Mouse (Mus musculus): ENCODE measurements around the gene Tbcel.

DNA sequence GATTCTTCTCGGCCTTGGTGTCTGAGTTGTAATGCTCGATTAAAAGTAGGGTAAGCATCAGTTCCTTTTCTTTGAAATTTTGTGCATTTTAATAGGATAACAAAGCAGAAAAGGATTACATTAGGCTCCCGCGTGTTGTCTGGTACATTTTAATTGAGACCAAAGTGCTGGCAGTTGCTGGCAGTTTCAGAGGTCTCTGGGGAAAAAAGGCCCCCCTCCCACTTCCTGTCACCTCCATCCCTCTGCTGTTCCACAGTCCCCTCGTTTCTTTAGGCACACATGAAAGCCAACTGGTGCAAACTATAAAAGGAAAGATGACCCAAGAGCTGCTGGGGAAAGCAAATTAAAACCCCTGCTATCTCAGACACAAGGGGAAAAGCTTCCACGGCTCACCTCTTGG, 25.4 kb upstream of the Tbcel start:
- TF ChIP-seq GATA1 (IDR thresholded peaks at IDR 0.05; ENCODE audit: borderline replicate concordance, low read length): no peak
- no peak for TF ChIP-seq FLI1 (IDR thresholded peaks at IDR 0.05; ENCODE audit: low read length)

Data from megakaryocyte, embryonic 14.5 days (primary cell).